Mouse (Mus musculus) frontal cortex, adult 2 months (tissue): ENCODE results near the gene Whrn. TPM values are rescaled to one million over a fixed set of nuclear protein-coding genes. Genes with fewer than 3 reads are reported as not detected.

Experiments
- DNase-seq, 2 experiments: peaks; one replicate each; pipeline ENCODE4 v3.0.0; 2022; ENCODE audit warnings: low spot score in 1 of 2; ENCODE audit errors: extremely low spot score in 1 of 2
- polyA plus RNA-seq: library from polyadenylated mRNA; depleted of rRNA; stranded (reverse); fragments of >200 nt; gene quantifications from 2 replicates; pipeline ENCODE4 v1.2.3, GENCODE M21; 2012

The Whrn gene
- polyA plus RNA-seq, 1 experiment, result 38.7 TPM

- DNase-seq, result peak; percentile 76 to 92
These were observed 85.2 kb downstream of the Whrn start for GRCm38 (mm10) chr4:63410583-63410934.

GRCm38 (mm10) chr4:63409908-63410582 lies 85.7 kb downstream of the Whrn start:
- DNase-seq, result no peak

DNA sequence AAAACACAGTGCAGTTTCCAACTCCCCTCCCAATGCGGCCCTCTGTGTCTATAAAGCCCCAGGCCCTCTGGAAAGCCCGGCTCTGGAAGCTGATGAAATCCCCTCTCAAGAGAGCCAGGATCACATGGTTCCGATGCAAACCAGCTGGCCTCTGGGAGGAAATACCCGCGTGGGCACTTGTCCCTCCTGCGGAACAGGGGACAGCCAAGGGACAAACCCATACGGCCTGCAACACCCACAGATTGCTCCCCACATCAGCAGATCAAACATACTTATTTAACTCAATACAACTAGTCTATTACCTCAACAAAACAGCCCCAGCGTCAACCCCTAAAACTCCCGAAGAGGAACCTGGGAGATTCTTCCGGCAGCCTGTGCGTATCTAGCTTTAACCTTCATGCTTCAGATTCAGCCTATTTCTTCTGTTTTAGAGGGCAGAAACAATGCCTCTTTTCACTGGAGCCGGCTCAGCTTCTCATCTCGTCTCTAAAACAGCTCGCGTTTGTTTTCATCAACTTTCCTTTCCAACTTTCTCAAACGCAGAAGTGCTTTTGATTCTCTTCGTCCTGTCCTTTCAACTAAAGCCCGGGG lies 86.4 kb downstream of the Whrn start:
- no peak for DNase-seq

DNA sequence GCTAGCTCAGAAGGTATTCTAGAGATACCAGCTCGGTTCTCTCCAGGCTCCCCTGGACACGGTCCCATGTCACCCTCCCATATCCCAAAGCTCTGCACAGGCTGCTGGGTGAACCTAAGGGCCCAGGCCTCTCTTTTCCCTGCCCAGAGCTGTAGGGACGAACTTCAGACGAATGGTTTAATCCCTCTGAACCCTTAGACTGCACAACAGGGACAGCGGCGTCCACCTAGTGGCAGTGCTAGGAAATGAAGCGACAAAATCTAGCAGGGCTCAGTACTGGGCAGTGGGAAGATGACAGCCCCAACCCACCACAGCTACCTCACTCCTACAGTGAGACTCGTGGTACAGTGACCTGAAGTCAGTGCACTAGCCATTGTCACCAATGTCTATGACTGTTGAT lies 87.1 kb downstream of the Whrn start:
- peak in 1 of 2 experiments; percentile 63 for DNase-seq

- DNase-seq, result no peak
These were observed 87.5 kb downstream of the Whrn start for GRCm38 (mm10) chr4:63408247-63408646.

DNA sequence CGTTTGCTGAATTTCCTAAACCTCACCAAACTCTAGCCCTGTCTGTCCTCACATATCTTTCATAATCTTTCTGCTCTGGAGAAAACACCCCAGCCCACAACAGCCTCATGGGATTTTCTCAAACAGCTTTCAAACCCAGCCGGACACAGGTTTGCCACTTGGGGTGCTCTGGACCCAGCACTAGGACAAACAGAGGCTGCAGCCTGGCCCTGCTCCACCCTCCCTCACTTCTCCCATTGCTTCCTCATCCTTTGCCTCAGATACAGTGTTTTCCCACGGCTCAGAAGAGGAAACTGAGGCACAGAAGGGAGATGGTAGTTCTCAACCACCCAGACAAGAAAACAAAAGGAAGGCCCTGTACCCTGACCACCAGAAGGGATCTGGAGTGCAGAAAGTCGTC lies 90.1 kb downstream of the Whrn start:
- no peak for DNase-seq

DNA sequence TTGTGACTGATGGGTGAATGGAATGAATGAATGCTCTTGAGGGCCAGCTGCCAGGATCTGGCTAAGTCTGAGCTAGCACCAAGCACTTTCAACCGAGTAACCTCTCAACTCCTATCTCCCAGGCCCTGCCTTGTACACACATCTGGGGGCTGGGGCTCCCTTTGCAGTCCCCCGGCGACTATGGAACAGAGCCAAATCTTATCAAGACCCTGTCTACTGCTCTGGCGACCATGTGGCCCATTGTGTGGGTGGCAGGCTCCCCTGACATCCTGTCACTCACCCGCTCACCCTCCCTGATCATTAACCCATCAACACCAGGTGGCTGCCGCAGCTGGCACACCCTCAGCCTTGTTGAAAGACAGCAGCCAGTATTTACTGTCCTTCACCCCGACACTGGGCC lies 90.7 kb downstream of the Whrn start:
- DNase-seq, result no peak

- no peak for DNase-seq
These were observed 91.6 kb downstream of the Whrn start for GRCm38 (mm10) chr4:63404205-63404604.

DNA sequence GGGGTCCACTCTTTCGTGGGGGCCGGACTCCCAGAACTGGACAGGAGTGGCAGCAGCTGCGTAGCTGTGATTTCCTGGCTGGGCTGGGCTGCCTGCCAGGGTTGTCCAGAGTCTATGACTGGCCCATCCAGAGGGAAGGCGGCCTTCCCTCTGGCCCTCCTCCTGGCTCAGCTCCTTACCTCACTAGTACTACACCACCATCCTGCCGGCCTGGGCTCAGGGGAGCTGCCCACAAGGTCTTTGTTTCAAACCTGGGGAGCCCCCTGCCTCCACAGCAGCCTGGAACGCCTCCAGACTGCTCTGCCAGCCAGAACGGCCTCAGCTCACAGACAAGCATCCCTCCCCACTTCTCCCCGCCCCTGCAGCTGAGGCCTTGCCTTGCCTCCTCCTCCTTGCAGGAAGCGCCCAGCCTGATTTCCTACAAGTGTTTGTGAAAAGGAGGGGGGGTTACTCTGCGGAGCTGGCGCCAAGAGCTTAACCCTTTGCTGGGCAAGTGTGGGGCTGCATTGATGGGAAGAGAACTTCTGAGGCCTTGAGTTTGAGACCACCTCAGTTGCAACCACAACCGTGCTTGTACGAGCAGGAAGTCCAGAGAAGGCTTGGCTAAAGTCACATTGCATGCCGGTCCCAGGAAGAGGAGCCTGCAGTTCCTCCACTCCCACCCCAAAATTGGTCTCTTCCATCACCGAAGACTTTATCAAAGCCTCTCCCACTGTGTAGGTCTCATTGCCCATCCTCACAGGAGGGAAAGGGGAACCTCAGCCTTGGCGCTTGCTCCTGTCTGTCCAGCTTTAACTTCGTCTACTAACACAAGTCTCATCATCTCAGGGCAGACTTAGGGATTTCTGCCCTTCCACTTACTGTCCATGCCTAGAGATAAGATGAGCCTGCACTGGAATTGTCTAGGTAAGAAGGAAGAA lies 92.5 kb downstream of the Whrn start, which contains the start of gene Akna:
TSS of gene Akna (minus strand) at position 315 of the 920 bp plus-strand sequence.
- DNase-seq, result peak; percentile 33 to 68

GRCm38 (mm10) chr4:63402558-63402957 lies 93.2 kb downstream of the Whrn start:
- DNase-seq, result no peak

GRCm38 (mm10) chr4:63402056-63402455 lies 93.7 kb downstream of the Whrn start:
- DNase-seq, result no peak

GRCm38 (mm10) chr4:63401620-63402019 lies 94.2 kb downstream of the Whrn start:
- no peak for DNase-seq

GRCm38 (mm10) chr4:63400541-63401306 lies 95.1 kb downstream of the Whrn start:
- DNase-seq, result no peak

DNA sequence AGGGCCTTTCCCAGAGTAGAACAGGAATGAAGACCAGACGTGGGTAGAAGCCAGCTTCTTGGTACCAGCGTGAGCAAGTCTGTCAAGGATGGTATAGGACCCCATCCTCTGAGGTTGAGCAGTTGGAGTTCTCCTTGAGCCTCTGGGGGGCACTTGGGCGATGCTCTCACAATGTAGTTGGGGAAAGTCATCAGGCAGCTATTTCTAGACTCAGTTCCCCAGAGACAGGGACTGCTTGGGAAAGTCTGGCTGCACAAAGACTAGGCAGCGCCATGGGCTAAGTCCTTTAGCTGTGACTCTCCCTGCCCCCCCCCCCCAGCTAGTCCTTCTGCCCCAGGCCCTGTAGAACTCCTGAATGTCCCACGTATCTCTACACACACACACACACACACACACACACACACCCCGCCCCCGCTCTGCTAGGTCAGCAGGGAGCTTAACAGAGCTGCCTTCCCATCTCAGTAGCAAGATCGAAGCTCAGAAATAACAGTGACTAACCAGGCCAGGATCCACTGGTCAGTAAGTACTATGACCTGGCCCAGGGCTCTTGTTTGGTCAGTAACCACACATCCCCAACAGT lies 96.0 kb downstream of the Whrn start:
- no peak for DNase-seq

DNA sequence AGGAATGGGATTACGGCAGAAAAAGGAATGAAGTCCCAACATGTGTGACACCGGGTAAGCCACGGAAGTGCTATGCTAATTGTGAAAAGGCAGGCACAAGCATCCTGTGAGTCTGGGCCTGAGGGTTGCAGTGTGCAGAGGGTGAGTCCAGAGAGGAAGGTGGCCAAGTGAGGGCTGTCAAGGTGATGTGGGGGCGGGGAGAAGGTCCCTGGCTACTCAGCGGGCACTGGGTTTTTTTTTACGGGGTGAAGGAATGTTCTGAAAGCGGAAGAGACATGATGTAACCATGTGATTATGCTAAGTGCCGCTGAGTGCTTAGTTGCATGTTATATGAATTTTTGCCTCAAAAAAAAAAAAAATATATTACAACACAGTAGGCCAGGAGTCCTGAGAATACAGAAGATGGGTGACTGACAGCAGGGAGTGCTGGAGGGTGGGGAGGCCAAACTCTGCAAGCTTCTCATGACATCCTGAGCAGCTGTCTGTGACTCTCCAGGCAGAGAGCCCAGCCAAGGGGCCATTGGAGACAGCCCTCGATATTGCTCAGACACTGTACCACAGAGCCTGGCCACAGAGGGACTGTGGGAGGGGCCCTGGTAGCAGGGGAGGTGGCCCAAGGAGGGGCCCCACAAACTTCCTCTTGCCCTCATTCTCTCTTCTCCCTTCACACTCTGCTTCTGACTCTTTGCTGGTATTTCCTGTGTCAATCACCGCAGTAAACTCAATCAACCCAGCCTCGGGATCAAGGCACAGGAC lies 96.8 kb downstream of the Whrn start:
- no peak for DNase-seq

- DNase-seq, result no peak
These were observed 97.7 kb downstream of the Whrn start for GRCm38 (mm10) chr4:63397981-63398537.

GRCm38 (mm10) chr4:63391322-63391721 lies 104.5 kb downstream of the Whrn start:
- no peak for DNase-seq

DNA sequence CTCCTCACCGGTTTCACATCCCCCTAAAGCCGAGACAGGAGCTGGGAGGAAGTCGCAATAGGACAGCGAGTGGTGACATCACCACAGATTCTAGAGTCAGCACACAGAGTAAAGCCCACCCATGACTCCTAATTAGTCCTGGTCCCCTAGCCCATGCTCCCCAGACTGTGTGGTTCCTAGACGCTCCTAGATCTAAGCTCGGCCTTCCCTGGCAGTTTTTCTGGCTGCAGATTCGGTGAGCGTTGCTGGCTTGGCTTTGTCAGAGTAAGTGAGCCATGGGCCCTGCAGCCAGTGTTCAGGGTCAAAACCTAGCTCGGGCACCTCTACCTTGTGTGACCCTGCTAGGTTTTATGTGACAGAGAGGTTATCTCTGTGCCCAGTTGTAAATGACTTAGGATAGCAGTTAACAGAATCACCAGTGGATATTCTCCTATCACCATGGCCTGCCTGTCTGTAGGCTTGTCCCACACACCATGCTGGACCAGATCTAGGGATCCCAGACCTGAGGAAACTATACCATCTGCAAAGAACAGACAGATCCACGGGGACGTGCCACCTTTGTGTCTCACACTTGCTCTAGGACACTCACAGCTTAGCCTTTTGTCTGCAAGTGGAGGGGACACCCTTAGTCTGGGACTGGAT lies 105.8 kb downstream of the Whrn start:
- DNase-seq, result no peak
